ENCODE assay signal across 7 mouse cellular contexts in the genomic region with DNA sequence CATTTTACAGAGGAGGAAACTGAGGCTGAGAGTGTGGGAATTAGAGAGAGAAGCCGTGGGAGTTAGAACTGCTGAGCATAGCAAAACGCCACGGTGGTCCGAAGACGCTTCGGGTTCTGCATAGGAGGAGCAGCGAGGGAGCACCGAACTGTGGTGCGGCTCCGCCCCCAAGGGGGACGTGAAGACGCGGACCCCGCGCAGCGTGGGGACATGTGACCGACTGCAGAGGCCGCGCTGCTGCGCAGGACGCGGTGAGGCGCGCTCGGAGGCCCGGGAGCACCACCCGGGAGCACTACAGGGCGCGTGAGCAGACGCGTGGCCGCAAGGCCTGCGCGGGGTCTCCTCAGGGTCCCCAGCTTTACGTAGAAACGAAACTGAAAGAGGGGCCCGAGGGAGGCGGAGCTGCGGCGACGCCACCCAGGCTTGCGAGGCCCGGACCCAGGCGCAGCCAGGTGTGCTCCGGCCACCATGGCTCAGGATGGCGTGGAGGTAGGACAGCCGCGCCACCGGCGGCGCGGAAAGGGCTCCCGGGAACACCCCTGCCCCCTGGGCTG. TPM values are rescaled to one million over a fixed set of nuclear protein-coding genes. Genes with fewer than 3 reads are reported as not detected.
DNase-seq lines count a peak whose midpoint lies in the region; ATAC-seq and TF ChIP-seq lines count a peak whose summit lies in the region.

A230050P20Rik (plus strand) TSS at position 195 of the 554 bp plus-strand sequence.

- TF ChIP-seq CTCF in MEL (IDR thresholded peaks at IDR 0.05 in 2 of 3, conservative IDR thresholded peaks at IDR 0.05 in 1 of 3; ENCODE audit: control insufficient read depth in 1 of 3, insufficient read depth in 1 of 3, low read depth in 2 of 3, low read length in 3 of 3, poor library complexity in 1 of 3, severe bottlenecking in 1 of 3) = no peak

- H3K27me3 ChIP-seq in MEL (ENCODE audit: control insufficient read depth in 1 of 2, insufficient read depth in 2 of 2, low read length in 2 of 2) = peaks cover 0 to 2% of the 10 kb centered on the region in 2 experiments; a peak in 1 of 4 replicates
- H3K27me3 ChIP-seq in forebrain, embryonic 14.5 days (replicated peaks; ENCODE audit: control insufficient read depth, insufficient read depth, low read length) = peaks cover 34% of the 10 kb centered on the region
- peaks cover 53% of the 10 kb centered on the region for H3K27me3 ChIP-seq in hindbrain, embryonic 12.5 days

- no peak for ATAC-seq in forebrain, embryonic 14.5 days
- ATAC-seq in hindbrain, embryonic 12.5 days (ENCODE audit: low FRiP score) = no peak

- H3K9ac ChIP-seq in MEL (ENCODE audit: control insufficient read depth, low read depth, low read length, poor library complexity, severe bottlenecking) = peak within 1 kb of the TSS; percentile 78
- H3K9ac ChIP-seq in forebrain, embryonic 14.5 days (ENCODE audit: low read length) = peak within 1 kb of the TSS; percentile 8; the same call in 1 of the 2 replicates
- H3K9ac ChIP-seq in hindbrain, embryonic 12.5 days = no peak within 1 kb of the TSS

- WGBS in forebrain, embryonic 14.5 days = 11% methylated on average over 53 of the region's 53 CpGs
- 11% methylated on average over 51 of the region's 53 CpGs for WGBS in hindbrain, embryonic 12.5 days

- TF ChIP-seq EP300 in MEL (IDR thresholded peaks at IDR 0.05; ENCODE audit: low read depth in 1 of 2, low read length in 2 of 2) = no peak

- H3K36me3 ChIP-seq in MEL (ENCODE audit: control insufficient read depth in 1 of 2, insufficient read depth in 2 of 2, low read length in 2 of 2) = peaks cover 23% of the 10 kb centered on the region in 2 experiments
- H3K36me3 ChIP-seq in forebrain, embryonic 14.5 days (ENCODE audit: control insufficient read depth, insufficient read depth, low read length) = no peaks in the 10 kb centered on the region
- no peaks in the 10 kb centered on the region for H3K36me3 ChIP-seq in hindbrain, embryonic 12.5 days

- TF ChIP-seq RAD21 in MEL (IDR thresholded peaks at IDR 0.05; ENCODE audit: low read depth, low read length) = no peak

- no peaks in the 10 kb centered on the region for H3K9me3 ChIP-seq in MEL (replicated peaks; ENCODE audit: insufficient read depth, low read length)
- H3K9me3 ChIP-seq in forebrain, embryonic 14.5 days (replicated peaks; ENCODE audit: control insufficient read depth, low read length) = no peaks in the 10 kb centered on the region
- no peaks in the 10 kb centered on the region for H3K9me3 ChIP-seq in hindbrain, embryonic 12.5 days (replicated peaks)

- DNase-seq in MEL (ENCODE audit: low read depth, low spot score) = peak; percentile 97
- peak; percentile 29 to 46 for DNase-seq in adrenal gland, postnatal 4 days (ENCODE audit: low spot score in 2 of 2)
- DNase-seq in forebrain, embryonic 14.5 days (ENCODE audit: low spot score) = no peak
- peak; percentile 64 to 67 for DNase-seq in layer of hippocampus, postnatal 25 days (ENCODE audit: extremely low spot score in 1 of 2, low spot score in 1 of 2)
- peak; percentile 59 for DNase-seq in lung, postnatal 14 days
- DNase-seq in right cerebral cortex, postnatal 10 days (ENCODE audit: low spot score in 2 of 2) = peak; percentile 86 to 91

- peak in 1 of 2 experiments; percentile 82; a peak in 2 of 4 replicates for TF ChIP-seq POLR2A in MEL (IDR thresholded peaks at IDR 0.05; ENCODE audit: control insufficient read depth in 1 of 2, insufficient read depth in 1 of 2, low read depth in 1 of 2, low read length in 2 of 2, poor library complexity in 1 of 2)

- H3K27ac ChIP-seq in MEL (ENCODE audit: control insufficient read depth, low read depth, low read length) = peak within 1 kb of the TSS; percentile 54
- H3K27ac ChIP-seq in forebrain, embryonic 14.5 days (ENCODE audit: low read depth, low read length) = no peak within 1 kb of the TSS
- no peak within 1 kb of the TSS for H3K27ac ChIP-seq in hindbrain, embryonic 12.5 days

- peaks cover 14% of the 10 kb centered on the region for H3K79me2 ChIP-seq in MEL (ENCODE audit: control insufficient read depth, insufficient read depth, low read length, poor library complexity)

- H3K4me2 ChIP-seq in forebrain, embryonic 14.5 days (ENCODE audit: low read length) = peak within 1 kb of the TSS; percentile 33
- H3K4me2 ChIP-seq in hindbrain, embryonic 12.5 days (replicated peaks) = peak within 1 kb of the TSS; percentile 39

- peak within 1 kb of the TSS; percentile 62 to 90 for H3K4me3 ChIP-seq in MEL (ENCODE audit: control insufficient read depth in 1 of 2, insufficient read depth in 1 of 2, low read depth in 2 of 2, low read length in 2 of 2)
- H3K4me3 ChIP-seq in forebrain, embryonic 14.5 days (ENCODE audit: low read depth, low read length) = peak within 1 kb of the TSS; percentile 21
- peak within 1 kb of the TSS; percentile 23 for H3K4me3 ChIP-seq in hindbrain, embryonic 12.5 days

- H3K4me1 ChIP-seq in MEL (ENCODE audit: control insufficient read depth in 1 of 2, insufficient read depth in 2 of 2, low read length in 2 of 2) = peaks cover 14 to 33% of the 10 kb centered on the region in 2 experiments
- H3K4me1 ChIP-seq in forebrain, embryonic 14.5 days (ENCODE audit: control insufficient read depth, insufficient read depth, low read length) = no peaks in the 10 kb centered on the region
- no peaks in the 10 kb centered on the region for H3K4me1 ChIP-seq in hindbrain, embryonic 12.5 days

TF ChIP-seq in MEL, 35 proteins besides CTCF, POLR2A, EP300 and RAD21:
- no peak for TF ChIP-seq ZC3H11A (IDR thresholded peaks at IDR 0.05; ENCODE audit: low read depth, low read length)
- peak; percentile 83 for TF ChIP-seq TBP (IDR thresholded peaks at IDR 0.05; ENCODE audit: low read depth, low read length)
- no peak for TF ChIP-seq ETS1 (IDR thresholded peaks at IDR 0.05; ENCODE audit: low read depth, low read length)
- peak; percentile 67; the same call in 1 of the 2 replicates for TF ChIP-seq UBTF (IDR thresholded peaks at IDR 0.05; ENCODE audit: borderline replicate concordance, insufficient read depth, low read depth, low read length)

RNA-seq across cellular contexts. Expression of gene A230050P20Rik, which starts in this region (rescaled TPM):
- 53.9 and 63.7 TPM in 2 replicates for total RNA-seq in MEL (2012; rRNA removed)
- polyA plus RNA-seq in MEL (2012; ENCODE audit: insufficient read depth in 1 of 2, insufficient read length in 2 of 2, low read depth in 1 of 2, low replicate concordance in 2 of 2, missing spikeins in 1 of 2) = 100 to 1,000 TPM; 190 to 199 TPM
- 10 to 100 TPM; 34.4 to 43.7 TPM for total RNA-seq in adrenal gland, postnatal 4 days (2021)
- 0.62 and 1.2 TPM in 2 replicates for polyA plus RNA-seq in forebrain, embryonic 14.5 days (2014; fragmentation: Nextera tagmentation; extraction: Ambion mirVana)
- 2.0 and 2.4 TPM in 2 replicates for polyA plus RNA-seq in hindbrain, embryonic 12.5 days (2016; fragmentation: Nextera tagmentation; extraction: Ambion mirVana)
- total RNA-seq in layer of hippocampus, postnatal 25 days (2021) = 10 to 100 TPM; 50.7 to 77.1 TPM

Comparison
In these comparisons a context has a peak if more than half of its experiments do, and no peak if none do; other contexts are left out.
1. RNA of gene A230050P20Rik (polyA plus RNA-seq): 190 to 199 TPM in MEL; 2.0 to 2.4 TPM in hindbrain, embryonic 12.5 days and 0.62 to 1.2 TPM in forebrain, embryonic 14.5 days; every median in the first group is over 10 times any median in the second.
2. H3K4me3 ChIP-seq: peak in every context shown above with its lines; median percentile 76 in MEL; 23 in hindbrain, embryonic 12.5 days; 21 in forebrain, embryonic 14.5 days.